In genomic region chr9:53770771-53771343, GRCm38 (mm10) we compare ENCODE assay signal across 9 mouse cellular contexts. TPM values are rescaled to one million over a fixed set of nuclear protein-coding genes. Genes with fewer than 3 reads are reported as not detected.
A peak's percentile ranks its signal among the peaks of the same experiment; 100 is the strongest.
DNase-seq lines count a peak whose midpoint lies in the region; ATAC-seq and TF ChIP-seq lines count a peak whose summit lies in the region.
"Had no signal": no experiment of that assay in that cellular context is flagged by ENCODE, and none has a peak within 500 bp of the region (broad histone marks: within the 10 kb centered on the region; RNA-seq: fewer than 3 reads in every experiment).

No protein-coding gene starts in this region.

- H3K36me3 ChIP-seq in ES-E14 (ENCODE audit: control insufficient read depth, insufficient read depth, low read length, poor library complexity, severe bottlenecking) = no peaks in the 10 kb centered on the region; the same call in 1 of the 2 replicates
- no peaks in the 10 kb centered on the region for H3K36me3 ChIP-seq in hindbrain, postnatal 0 days (ENCODE audit: insufficient read depth, low read length)

- no peak for DNase-seq in gastrocnemius, adult 2 months
- DNase-seq in gastrocnemius, postnatal 25 days = no peak
- no peak for DNase-seq in ES-E14 (ENCODE audit: low read depth, low spot score)
- DNase-seq in hindbrain, postnatal 0 days (ENCODE audit: low spot score) = no peak
- no peak for DNase-seq in right cerebral cortex, postnatal 10 days (ENCODE audit: low spot score in 2 of 2)
- DNase-seq in right cerebral cortex, postnatal 4 days = no peak

- H3K4me2 ChIP-seq in hindbrain, postnatal 0 days (ENCODE audit: low read depth, low read length) = peak overlapping the region; percentile 97

- intact Hi-C loops in gastrocnemius, adult 2 months (cut with DNase I) = no loop called here

- no peaks in the 10 kb centered on the region for H3K9me3 ChIP-seq in ES-E14 (ENCODE audit: control insufficient read depth, insufficient read depth, low read depth, low read length)
- H3K9me3 ChIP-seq in hindbrain, postnatal 0 days (ENCODE audit: low read length) = no peaks in the 10 kb centered on the region

- H3K4me3 ChIP-seq in gastrocnemius, adult 2 months = peak overlapping the region; percentile 71
- peak overlapping the region; percentile 71 to 75 for H3K4me3 ChIP-seq in ES-E14 (ENCODE audit: insufficient read depth in 1 of 2, low read depth in 1 of 2, low read length in 2 of 2, poor library complexity in 1 of 2, severe bottlenecking in 1 of 2)
- H3K4me3 ChIP-seq in hindbrain, postnatal 0 days (ENCODE audit: low read length) = peak overlapping the region; percentile 64

- in situ Hi-C loops in ES-E14 (cut with MboI; ENCODE audit: low sequenced_read_pairs in 2 of 2, unreplicated experiment in 2 of 2) = no loop called here

- TF ChIP-seq CTCF in gastrocnemius, adult 2 months (IDR thresholded peaks at IDR 0.05) = no peak
- TF ChIP-seq CTCF in hindbrain, postnatal 0 days (IDR thresholded peaks at IDR 0.05; ENCODE audit: low read depth) = no peak

- WGBS in hindbrain, postnatal 0 days = 51% methylated on average over 12 of the region's 12 CpGs

- no peak for ATAC-seq in hindbrain, postnatal 0 days
- 0 out of 2 replicates have a peak, but pooled peaks have one; percentile 5 for ATAC-seq in megakaryocyte progenitor cell, adult 5-6 weeks (replicated peaks; ENCODE audit: poor library complexity)
- ATAC-seq in megakaryocyte-erythroid progenitor cell, adult 5-6 weeks (replicated peaks; ENCODE audit: low FRiP score, low TSS enrichment, poor library complexity, severe bottlenecking) = no peak

- H3K27ac ChIP-seq in gastrocnemius, adult 2 months = no peak overlapping the region
- no peak overlapping the region for H3K27ac ChIP-seq in ES-E14 (ENCODE audit: insufficient read depth, low read depth, low read length, poor library complexity, severe bottlenecking)
- no peak overlapping the region for H3K27ac ChIP-seq in hindbrain, postnatal 0 days

- peaks cover 3 to 7% of the 10 kb centered on the region in 2 experiments for H3K4me1 ChIP-seq in ES-E14 (ENCODE audit: control insufficient read depth in 2 of 2, insufficient read depth in 2 of 2, low read length in 2 of 2, poor library complexity in 1 of 2)
- H3K4me1 ChIP-seq in hindbrain, postnatal 0 days (ENCODE audit: insufficient read depth, low read length) = peaks cover 4% of the 10 kb centered on the region; the same call in 1 of the 2 replicates

- no peaks in the 10 kb centered on the region for H3K27me3 ChIP-seq in hindbrain, postnatal 0 days (ENCODE audit: insufficient read depth, low read length)

- H3K9ac ChIP-seq in ES-E14 (ENCODE audit: insufficient read depth, low read depth, low read length, poor library complexity, severe bottlenecking) = peak overlapping the region; percentile 17; the same call in 1 of the 2 replicates
- no peak overlapping the region; the same call in 1 of the 2 replicates for H3K9ac ChIP-seq in hindbrain, postnatal 0 days (replicated peaks; ENCODE audit: low read length)

TF ChIP-seq in ES-E14, 5 proteins besides CTCF, POLR2A, EP300 and RAD21:
- no peak for TF ChIP-seq HCFC1 (IDR thresholded peaks at IDR 0.05; ENCODE audit: borderline replicate concordance, insufficient read depth, low read length)
- TF ChIP-seq CHD2 (IDR thresholded peaks at IDR 0.05; ENCODE audit: low read depth, low read length) = no peak
- TF ChIP-seq MAFK (IDR thresholded peaks at IDR 0.05; ENCODE audit: insufficient read depth, low read depth, low read length) = peak; percentile 55; the same call in 1 of the 2 replicates
- no peak for TF ChIP-seq ZC3H11A (IDR thresholded peaks at IDR 0.05; ENCODE audit: borderline replicate concordance, low read depth, low read length)
- no peak for TF ChIP-seq ZNF384 (IDR thresholded peaks at IDR 0.05; ENCODE audit: low read depth, low read length)

RNA-seq across cellular contexts. Expression of gene Slc35f2, which starts 0.5 kb away (rescaled TPM):
- total RNA-seq in gastrocnemius, adult 2 months (2021) = not detected
- total RNA-seq in gastrocnemius, postnatal 25 days (2021) = not detected
- total RNA-seq in ES-E14 (2012; rRNA removed) = 61.1 and 76.7 TPM in 2 replicates
- total RNA-seq in hindbrain, postnatal 0 days (2014; rRNA removed) = 12.1 and 18.4 TPM in 2 replicates
- 20.4 and 20.6 TPM in 2 replicates for polyA plus RNA-seq in hindbrain, postnatal 0 days (2015; fragmentation: Nextera tagmentation; extraction: Ambion mirVana)
- 0.71 and 2.3 TPM in 2 replicates for total RNA-seq in megakaryocyte progenitor cell, adult 5-6 weeks (2015)
- total RNA-seq in megakaryocyte progenitor cell, adult 5-6 weeks (2017) = 1.5 and 2.5 TPM in 2 replicates
- 3.2 and 3.3 TPM in 2 replicates for total RNA-seq in megakaryocyte-erythroid progenitor cell, adult 5-6 weeks (2014; fragmentation: Nextera tagmentation)
- 1.6 and 2.7 TPM in 2 replicates for total RNA-seq in megakaryocyte-erythroid progenitor cell, adult 5-6 weeks (2017)
- polyA plus RNA-seq: erythroblast, embryonic 14.5 days had no signal
